Mouse (Mus musculus) CD4-positive, CD25-positive, alpha-beta regulatory T cell, adult 9 weeks (primary cell): Measurements from ENCODE around the gene Pef1. TPM values are rescaled to one million over a fixed set of nuclear protein-coding genes. Genes with fewer than 3 reads are reported as not detected.

Experiments used
- polyA plus RNA-seq: library from polyadenylated mRNA; unstranded; fragments of 100-300 nt; shearing (Covaris generic); gene quantifications from one replicate; pipeline ENCODE4 v1.2.1, GENCODE M21; 2017

Pef1 gene
- polyA plus RNA-seq = 70.6 TPM

DNA sequence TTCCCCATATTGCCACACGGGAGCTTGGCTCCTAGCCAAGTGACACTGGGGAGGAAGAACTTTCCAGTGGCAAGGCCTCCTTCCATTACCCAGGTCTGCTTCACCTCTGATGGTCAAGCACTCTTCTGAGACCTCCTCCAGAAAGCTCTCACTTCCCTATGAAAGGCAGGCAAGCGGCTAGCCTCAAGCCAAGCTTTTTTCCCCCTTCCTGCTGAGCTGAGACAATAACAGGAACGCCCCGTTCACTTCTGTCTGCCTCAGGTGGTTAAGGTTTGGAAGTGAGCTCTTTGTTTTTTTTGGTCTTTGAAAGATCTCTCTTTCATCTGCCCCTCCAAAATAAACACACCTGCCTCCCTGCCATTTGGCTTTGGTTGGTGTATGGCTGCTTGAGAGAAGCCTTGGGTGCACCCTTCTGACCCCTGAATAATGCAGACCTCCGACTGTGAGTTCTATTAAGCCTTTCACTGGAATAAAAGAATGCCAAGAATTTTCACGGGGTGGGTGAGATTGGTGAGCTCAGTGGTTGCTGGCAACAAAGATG lies at the start of gene Pef1:
Gene Pef1 (plus strand): TSS at position 448 of the 541 bp plus-strand sequence.

DNA sequence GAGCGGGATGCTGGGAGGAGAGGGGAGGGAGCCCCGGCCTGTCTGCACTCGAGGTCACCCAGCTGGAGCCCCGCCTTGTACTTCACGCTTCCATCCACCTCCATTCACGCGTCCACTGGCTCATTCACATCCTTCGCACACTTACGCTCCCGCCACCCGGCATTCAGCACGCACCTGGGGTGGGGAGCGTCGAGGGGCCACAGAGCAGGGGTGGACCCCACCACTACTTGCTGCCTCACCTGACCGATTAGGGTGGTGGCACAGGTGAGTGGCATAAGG lies 36.8 kb downstream of the Pef1 start, which contains the start of gene Hcrtr1:
Gene Hcrtr1 (minus strand): TSS at position 146 of the 279 bp plus-strand sequence.

DNA sequence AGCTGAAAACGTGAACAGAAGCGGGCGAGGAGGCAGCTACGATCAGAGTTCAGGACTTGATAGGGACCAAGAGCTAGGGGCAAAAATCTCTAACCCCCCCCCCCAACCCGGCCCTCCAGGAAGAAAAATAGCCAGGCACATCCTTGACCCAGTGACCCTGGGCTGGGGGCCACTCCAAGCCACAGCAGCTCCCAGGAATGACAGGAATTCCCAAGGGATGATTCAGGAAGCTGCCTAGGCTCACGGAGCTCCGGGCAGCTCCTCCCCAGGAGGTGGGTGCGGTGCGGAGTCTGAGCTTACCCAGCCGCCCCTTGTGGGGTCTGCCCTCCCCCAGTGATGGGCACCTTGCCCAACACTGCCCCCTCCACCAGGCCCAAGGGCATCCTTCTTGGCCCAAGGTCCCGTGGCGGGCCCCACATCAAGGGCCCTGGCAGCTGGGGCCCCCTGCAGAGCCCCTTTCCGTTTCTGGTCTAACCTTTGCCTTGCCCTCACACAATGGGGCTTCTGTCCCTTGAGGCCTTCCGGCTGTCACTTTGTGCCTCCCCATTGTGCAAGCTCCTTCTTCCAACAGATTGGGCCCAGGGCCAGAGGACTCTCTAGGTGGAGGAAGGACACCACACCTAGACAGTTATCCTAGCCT lies 72.8 kb downstream of the Pef1 start, which contains the start of gene Tinagl1:
Gene Tinagl1 (minus strand): TSS at position 51 of the 640 bp plus-strand sequence.

Other genes with a start within 250 kb of the Pef1 start
- gene Spocd1, start 173.3 kb upstream of the Pef1 start, polyA plus RNA-seq = not detected
- not detected for gene Adgrb2, start 117.7 kb upstream of the Pef1 start, polyA plus RNA-seq
- 2.3 TPM for gene Col16a1, start 54.7 kb upstream of the Pef1 start, polyA plus RNA-seq
- not detected for gene Hcrtr1, start 36.8 kb downstream of the Pef1 start, polyA plus RNA-seq
- not detected for gene Tinagl1, start 72.6 kb downstream of the Pef1 start, polyA plus RNA-seq
- gene Gm853, start 119.8 kb downstream of the Pef1 start, polyA plus RNA-seq = not detected
- not detected for gene Serinc2, start 176.6 kb downstream of the Pef1 start, polyA plus RNA-seq
- gene Fabp3, start 206.0 kb downstream of the Pef1 start, polyA plus RNA-seq = not detected
- not detected for gene Gm10570, start 206.1 kb downstream of the Pef1 start, polyA plus RNA-seq